Mouse (Mus musculus) embryo, embryonic 10.5 days (tissue): Measurements from ENCODE around the gene Glyatl3.

Experiments used
- DNase-seq: peaks from one replicate; pipeline ENCODE4 v3.0.0-alpha.2; 2015; ENCODE audit warnings: low spot score

Glyatl3 gene

DNA sequence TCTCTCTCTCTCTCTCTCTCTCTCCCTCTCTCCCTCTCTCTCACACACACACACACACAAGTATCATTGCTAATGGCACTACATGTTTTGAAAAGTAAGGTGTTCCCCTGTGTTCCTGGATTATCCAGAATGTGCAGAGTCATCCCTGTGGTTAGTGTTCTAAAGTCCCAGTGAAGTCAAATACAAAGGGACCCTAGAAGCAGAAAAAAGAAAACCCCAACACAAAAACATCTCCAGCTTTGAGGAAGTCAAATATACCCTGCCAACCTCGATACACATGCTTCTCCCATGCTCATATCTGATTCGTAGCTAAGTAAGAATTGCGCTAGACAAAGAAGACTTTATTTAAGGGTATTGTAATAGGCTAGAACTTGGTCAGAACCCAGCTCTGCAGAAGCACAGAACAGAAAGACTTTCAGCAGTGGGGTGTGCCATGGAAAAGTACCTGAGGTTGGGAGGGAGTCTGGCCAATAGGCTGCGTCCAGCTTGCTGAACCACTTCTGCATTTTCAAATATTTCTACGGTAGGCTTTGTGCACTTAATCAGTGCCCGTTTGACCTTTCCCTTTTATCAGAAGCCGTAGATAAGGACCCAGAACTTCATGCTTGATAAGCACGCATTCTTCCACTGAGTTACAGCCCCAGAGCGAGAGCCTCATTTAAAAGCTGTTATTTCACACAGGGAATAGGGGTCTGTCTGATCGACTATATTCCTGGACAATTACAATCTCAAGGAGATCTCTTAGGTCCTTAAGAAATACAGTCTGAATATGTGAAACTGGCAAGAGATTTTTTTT lies 45.0 kb downstream of the Glyatl3 start:
- DNase-seq, result no peak

DNA sequence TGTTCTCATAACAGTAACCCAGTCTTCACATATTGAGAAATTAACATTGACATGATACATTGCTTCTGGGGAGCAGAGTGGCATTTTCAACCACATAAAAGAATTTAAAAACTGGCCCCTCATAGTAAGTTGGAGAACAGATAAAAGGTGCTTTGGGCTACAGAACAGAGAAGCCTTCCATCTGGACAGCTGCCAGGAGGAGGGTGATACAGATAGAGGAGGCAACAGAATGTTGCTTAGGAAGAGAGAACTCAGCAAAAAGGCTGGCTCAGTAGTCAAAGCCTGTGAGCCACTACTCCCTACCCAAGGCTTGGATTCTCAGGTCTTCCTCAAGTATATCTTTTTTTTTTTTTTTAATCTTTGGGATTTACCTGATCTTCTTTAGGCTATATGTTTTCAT lies 59.1 kb downstream of the Glyatl3 start:
- DNase-seq, result no peak
